Mouse (Mus musculus) gastrocnemius, adult 18-20 months (tissue): ENCODE measurements at regions not wholly inside any gene's neighbourhood (a gene's known extent, or its start where the extent isn't known, plus 50 kb on each side); places are given as distances from the start of the nearest gene placed in this dataset.
A peak's percentile ranks its signal among the peaks of the same experiment; 100 is the strongest.

Experiments
- DNase-seq: peaks from one replicate; pipeline ENCODE4 v3.0.0; 2021; ENCODE audit warnings: low spot score

- no peak for DNase-seq
Measured at GRCm38 (mm10) chr8:35300881-35301521, 464.6 kb upstream of the Gm19410 start.

DNA sequence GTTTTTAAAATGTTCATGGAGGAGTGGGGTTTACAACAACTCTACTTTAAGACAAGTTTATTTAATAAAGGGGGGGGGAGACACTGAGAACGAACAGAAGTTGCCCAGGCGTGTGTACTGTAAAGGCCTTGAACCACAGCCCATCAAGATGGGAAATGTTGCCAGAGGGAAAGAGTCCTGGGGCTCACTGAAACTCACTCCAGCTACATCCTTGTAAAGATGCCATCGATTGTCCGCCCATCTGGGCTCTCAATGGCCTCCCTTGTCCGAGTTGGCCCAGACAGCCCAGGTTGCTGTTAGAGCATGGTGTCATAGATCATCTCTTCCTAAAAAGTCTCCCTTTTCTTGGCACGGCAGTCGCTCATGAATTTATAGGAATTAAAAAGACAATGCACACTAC is 462.7 kb upstream of the Gm19410 start:
- no peak for DNase-seq

DNA sequence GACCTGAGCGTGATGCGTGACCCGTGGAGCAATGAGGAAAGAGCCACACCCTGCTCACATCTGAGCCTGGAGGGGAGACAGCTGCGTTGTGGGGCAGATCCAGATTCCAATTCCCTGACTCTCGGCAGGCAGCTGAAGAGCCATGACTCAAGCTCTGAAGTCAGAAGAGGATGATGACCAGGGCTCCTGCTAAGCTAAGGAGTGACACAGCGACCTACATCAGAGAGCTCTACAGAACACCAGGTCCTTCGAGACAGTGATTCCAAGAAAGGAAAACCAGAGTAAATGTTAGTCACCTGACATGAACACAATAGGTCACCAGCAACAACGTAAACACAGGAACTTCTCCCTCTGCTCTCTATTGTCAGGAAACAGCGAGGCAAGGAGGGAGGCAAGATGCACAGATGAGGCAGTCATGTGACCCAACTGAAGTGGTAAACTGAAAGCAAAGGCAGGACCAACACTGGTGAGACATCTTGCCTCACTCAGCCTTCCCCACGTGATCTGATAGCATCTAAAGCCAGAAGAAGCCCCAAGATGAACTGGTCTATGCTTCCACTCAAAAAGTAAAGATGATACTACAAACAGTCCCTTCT is 444.2 kb upstream of the Gm19410 start:
- DNase-seq: peak; percentile 4

DNA sequence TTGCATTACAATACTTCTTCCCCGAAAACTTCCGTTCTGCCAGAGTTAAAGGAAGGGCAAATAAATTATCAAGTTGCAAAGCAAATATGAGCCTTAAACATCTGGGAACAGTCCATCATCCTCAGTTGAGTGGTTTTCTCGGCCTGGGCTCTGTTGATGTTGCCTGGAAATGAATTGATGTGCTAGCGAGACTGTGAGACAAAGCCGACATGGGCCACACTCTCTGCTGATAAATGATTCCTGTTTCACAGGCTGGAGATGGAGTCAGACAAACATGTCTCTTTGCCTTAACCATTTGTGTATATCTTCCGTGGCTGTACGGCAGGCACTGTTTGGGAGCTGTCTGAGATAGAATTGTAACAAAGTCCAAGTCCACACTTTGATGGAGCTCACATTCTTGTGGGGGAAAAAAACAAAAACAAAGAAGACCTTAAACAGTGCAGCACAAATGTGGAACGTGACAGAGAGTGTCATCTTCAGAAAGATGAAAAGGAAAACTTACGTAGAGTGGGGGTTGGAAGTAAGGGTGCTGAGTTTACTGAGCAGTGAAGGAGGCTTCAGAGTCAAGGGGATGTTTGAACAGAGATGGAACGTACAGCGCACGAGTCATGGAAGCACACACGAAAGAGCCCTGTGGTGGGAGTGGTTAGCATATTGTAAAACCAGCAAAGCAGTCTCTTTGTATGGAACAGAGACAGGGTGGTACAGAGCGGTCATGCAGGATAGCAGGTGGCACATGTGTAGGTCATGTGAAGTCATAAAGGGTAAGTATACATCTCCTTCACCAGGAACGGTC is 442.2 kb upstream of the Gm19410 start:
- DNase-seq: no peak
